Mouse (Mus musculus): ENCODE data around the gene Mrgprf.

The Mrgprf gene

DNA sequence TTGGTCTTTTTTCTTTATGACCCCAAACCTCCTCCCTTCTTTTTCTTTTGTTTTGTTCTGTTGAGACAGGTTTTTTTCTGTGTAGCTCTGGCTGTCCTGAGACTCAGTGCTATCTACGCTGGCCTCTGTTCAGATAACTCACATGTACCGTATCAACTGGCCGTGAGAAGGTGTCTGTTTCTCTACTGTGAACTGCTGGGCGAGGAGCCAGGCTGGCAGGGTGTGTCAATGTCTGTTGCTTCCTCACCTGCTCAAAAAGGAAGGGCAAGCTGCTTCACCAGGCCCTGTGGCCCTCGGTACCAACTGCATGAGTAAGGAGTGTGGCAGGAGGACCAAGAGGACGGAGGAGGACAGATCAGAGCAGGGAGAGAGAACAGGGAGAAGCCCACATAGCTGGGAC, 13.2 kb upstream of the Mrgprf start:
- Histone ChIP-seq H3K36me3 (ENCODE audit: control insufficient read depth, insufficient read depth, low read length, poor library complexity, severe bottlenecking) (no peaks in the 10 kb centered on the region), H3K27me3 (ENCODE audit: control insufficient read depth, insufficient read depth, low read length, poor library complexity, severe bottlenecking) (no peaks in the 10 kb centered on the region)
- no peak for DNase-seq (ENCODE audit: low read depth, low spot score)

GRCm38 (mm10) chr7:145289302-145289701, 11.3 kb upstream of the Mrgprf start:
- no peaks in the 10 kb centered on the region for H3K36me3 ChIP-seq (ENCODE audit: control insufficient read depth, insufficient read depth, low read length, poor library complexity, severe bottlenecking)
- H3K27me3 ChIP-seq (ENCODE audit: control insufficient read depth, insufficient read depth, low read length, poor library complexity, severe bottlenecking): no peaks in the 10 kb centered on the region
- no peak for DNase-seq (ENCODE audit: low read depth, low spot score)

DNA sequence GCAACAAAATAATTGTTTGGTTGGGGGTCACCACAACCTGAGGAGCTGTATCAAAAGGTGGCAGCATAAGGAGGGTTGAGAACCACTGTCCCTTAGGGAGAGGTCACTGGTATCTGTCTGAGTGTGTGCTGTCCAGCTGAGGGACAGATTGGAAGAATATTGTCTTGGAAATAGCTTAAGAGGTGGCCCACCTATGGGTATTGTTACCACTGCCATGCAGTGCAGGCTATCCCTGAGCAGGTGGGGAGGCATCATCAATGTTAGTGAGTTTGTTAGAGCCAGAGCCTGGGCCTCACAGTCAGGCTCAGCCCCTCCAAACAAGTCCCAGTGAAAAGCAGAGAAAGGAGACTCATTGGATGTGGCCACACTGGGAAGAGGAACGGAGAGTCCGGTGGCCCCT, 8.8 kb upstream of the Mrgprf start:
- no peaks in the 10 kb centered on the region for H3K27me3 ChIP-seq (ENCODE audit: control insufficient read depth, insufficient read depth, low read length, poor library complexity, severe bottlenecking)
- no peak for DNase-seq (ENCODE audit: low read depth, low spot score)
- H3K36me3 ChIP-seq (ENCODE audit: control insufficient read depth, insufficient read depth, low read length, poor library complexity, severe bottlenecking): no peaks in the 10 kb centered on the region

DNA sequence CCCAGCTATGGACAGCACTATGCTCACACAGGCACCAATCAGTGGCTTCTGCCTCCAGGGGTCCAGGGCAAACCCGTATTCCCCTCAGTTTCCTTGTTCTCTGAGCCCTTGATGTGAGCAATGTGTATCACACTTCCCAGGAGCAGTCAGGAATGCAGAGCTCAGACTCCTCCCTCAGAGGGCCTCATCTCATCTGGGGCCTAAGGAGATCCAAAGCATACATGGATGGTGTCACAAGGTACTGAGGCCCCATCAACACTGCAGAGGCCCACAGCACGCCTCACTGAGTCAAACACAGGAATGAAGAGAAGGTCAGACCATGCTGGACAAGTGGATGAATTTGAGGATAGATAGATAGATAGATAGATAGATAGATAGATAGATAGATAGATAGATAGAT, 7.9 kb upstream of the Mrgprf start:
- DNase-seq (ENCODE audit: low read depth, low spot score): no peak
- Histone ChIP-seq H3K36me3 (ENCODE audit: control insufficient read depth, insufficient read depth, low read length, poor library complexity, severe bottlenecking) (no peaks in the 10 kb centered on the region), H3K27me3 (ENCODE audit: control insufficient read depth, insufficient read depth, low read length, poor library complexity, severe bottlenecking) (no peaks in the 10 kb centered on the region)

DNA sequence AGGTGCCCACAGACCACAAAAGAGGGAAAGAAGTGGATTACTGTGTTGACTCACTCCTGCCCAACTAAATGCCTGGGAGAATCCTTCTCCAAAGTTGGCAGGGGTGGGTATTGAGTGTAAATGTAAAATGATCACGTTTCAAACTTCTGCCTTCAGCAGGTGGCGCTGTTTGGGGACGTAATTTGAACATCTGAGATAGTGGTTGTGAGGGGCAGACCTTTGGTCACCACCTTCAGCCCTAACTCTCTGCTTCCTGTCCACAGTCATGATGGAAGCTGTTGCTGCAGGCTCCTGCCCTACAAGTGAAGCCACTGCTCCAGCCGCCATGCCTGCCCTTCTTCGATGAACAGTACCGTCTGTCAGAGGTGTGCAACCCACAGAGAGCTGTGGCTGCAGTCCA, 6.8 kb upstream of the Mrgprf start:
- Histone ChIP-seq H3K27me3 (ENCODE audit: control insufficient read depth, insufficient read depth, low read length, poor library complexity, severe bottlenecking) (no peaks in the 10 kb centered on the region), H3K36me3 (ENCODE audit: control insufficient read depth, insufficient read depth, low read length, poor library complexity, severe bottlenecking) (no peaks in the 10 kb centered on the region)
- DNase-seq (ENCODE audit: low read depth, low spot score): no peak

DNA sequence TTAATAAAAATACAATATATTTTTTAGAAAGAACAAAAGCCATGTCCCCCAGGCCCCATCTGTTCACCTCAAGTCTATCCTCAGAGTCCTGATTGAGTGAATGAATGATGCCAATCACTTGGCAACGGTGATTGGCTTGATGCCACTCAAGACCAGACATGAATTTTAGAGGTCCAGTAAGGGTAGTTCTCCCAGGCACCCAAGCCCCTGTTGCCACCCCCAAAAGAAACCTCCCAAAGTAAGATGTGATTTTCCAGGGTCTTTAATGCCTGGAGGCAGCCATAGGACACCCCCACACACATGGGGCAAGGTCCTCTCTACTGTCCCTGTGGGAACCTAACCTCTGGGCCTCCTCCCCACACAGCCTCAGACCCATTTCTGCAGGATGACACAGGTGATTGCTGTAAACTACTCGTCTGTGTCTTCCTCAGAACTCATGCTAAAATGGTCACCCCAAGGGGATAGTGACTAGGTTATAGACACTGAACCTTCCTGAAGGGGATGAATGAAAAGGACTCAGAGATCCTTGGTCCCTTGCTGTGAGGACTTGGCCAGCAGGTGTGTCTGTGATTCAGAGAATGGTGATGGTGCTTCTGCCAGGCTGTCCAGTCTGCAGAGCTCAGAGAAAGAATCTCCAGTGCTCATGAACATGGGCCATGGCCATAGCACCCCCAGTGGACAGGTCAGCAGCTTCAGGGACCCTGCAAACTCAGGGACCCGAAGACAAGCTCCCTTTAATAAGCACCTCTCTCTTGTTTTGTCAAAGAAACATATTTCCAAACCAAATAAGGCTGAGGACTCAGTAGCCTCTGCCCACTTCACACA, 1.8 kb upstream of the Mrgprf start:
- Histone ChIP-seq H3K27me3 (ENCODE audit: control insufficient read depth, insufficient read depth, low read length, poor library complexity, severe bottlenecking) (no peaks in the 10 kb centered on the region), H3K36me3 (ENCODE audit: control insufficient read depth, insufficient read depth, low read length, poor library complexity, severe bottlenecking) (no peaks in the 10 kb centered on the region)
- no peak for DNase-seq (ENCODE audit: low read depth, low spot score)

GRCm38 (mm10) chr7:145299562-145300320, 887 bp upstream of the Mrgprf start:
- H3K36me3 ChIP-seq (ENCODE audit: control insufficient read depth, insufficient read depth, low read length, poor library complexity, severe bottlenecking): no peaks in the 10 kb centered on the region
- no peaks in the 10 kb centered on the region for H3K27me3 ChIP-seq (ENCODE audit: control insufficient read depth, insufficient read depth, low read length, poor library complexity, severe bottlenecking)
- no peak for DNase-seq (ENCODE audit: low read depth, low spot score)

GRCm38 (mm10) chr7:145301008-145301340, 346 bp downstream of the Mrgprf start:
- no peak for DNase-seq (ENCODE audit: low read depth, low spot score)
- Histone ChIP-seq H3K36me3 (ENCODE audit: control insufficient read depth, insufficient read depth, low read length, poor library complexity, severe bottlenecking) (no peaks in the 10 kb centered on the region), H3K27me3 (ENCODE audit: control insufficient read depth, insufficient read depth, low read length, poor library complexity, severe bottlenecking) (no peaks in the 10 kb centered on the region)

DNA sequence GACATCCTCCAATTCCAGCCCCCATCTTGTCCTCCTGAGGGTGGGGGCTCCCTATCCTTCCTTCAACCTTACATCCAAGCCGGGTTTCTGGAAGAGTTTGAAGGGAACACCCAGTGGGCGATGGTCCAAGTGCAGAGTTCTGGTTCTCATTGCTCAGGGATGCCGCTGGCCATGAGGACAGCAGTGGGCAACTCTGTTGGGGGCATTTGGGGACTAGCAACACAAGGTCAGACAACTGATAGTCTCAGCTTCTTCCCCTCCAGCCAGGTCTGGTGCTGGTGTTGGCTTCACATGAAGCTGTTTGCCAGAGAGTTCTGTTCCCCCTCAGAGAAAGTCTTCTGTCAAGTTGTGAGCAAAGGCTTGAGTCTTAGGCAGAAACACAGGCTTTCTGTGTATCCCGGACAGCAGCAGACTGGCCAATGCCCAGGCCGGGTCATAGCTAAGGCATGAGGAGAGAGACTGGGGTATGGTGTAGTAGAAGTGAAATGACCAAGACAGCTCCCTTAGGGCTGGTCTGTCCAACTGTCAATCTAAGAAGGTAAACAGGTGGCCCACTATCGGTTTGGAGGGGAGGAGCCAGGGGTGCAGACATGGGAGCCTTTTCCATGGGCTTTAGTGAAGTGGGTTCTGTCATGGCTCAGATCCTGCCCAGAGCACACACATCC, 845 bp downstream of the Mrgprf start:
- Histone ChIP-seq H3K36me3 (ENCODE audit: control insufficient read depth, insufficient read depth, low read length, poor library complexity, severe bottlenecking) (no peaks in the 10 kb centered on the region), H3K27me3 (ENCODE audit: control insufficient read depth, insufficient read depth, low read length, poor library complexity, severe bottlenecking) (no peaks in the 10 kb centered on the region)
- no peak for DNase-seq (ENCODE audit: low read depth, low spot score)

DNA sequence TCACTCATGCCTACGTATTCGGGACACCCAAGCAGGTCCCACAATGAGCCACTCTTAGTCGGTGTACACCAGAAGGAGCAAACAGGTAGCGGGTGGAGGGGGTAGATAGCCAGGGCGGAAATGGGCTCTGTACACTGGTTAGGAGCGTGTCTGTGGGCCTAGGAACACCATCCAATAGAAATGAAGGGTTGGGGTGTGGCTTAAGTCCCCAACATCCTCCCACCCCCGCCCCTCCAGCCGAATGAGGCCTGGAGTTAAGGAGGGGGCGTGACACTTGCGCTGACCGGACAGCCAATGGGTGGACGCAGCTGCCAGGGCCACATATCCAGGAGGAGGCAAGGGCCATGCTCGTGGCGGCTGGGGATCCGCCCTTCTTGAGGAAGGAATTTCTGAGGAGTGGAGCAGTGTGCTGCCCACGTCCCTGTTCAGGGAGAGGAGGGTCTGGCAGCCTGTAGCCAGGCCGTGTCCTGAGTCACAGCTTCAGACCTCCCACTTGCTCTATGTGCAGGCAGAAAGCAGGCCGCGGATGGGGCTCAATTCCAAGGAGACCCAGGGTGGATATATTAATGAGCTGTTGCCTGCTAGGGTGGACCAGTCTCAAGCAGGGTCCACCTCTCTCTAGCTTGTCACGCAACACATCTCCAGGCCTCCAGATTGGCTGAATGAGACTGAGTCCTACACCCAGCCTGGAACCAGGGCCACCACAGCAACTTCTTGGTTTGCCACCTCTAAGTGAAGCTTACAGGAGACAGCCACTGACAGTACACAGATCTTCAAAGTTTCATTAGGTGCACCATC, 2.1 kb downstream of the Mrgprf start:
- H3K27me3 ChIP-seq (ENCODE audit: control insufficient read depth, insufficient read depth, low read length, poor library complexity, severe bottlenecking): no peaks in the 10 kb centered on the region
- DNase-seq (ENCODE audit: low read depth, low spot score): no peak
- no peaks in the 10 kb centered on the region for H3K36me3 ChIP-seq (ENCODE audit: control insufficient read depth, insufficient read depth, low read length, poor library complexity, severe bottlenecking)

GRCm38 (mm10) chr7:145304153-145304552, 3.5 kb downstream of the Mrgprf start:
- H3K27me3 ChIP-seq (ENCODE audit: control insufficient read depth, insufficient read depth, low read length, poor library complexity, severe bottlenecking): no peaks in the 10 kb centered on the region
- DNase-seq (ENCODE audit: low read depth, low spot score): no peak
- no peaks in the 10 kb centered on the region for H3K36me3 ChIP-seq (ENCODE audit: control insufficient read depth, insufficient read depth, low read length, poor library complexity, severe bottlenecking)

- Histone ChIP-seq H3K27me3 (ENCODE audit: control insufficient read depth, insufficient read depth, low read length, poor library complexity, severe bottlenecking) (no peaks in the 10 kb centered on the region), H3K36me3 (ENCODE audit: control insufficient read depth, insufficient read depth, low read length, poor library complexity, severe bottlenecking) (no peaks in the 10 kb centered on the region)
- no peak for DNase-seq (ENCODE audit: low read depth, low spot score)
Observed at GRCm38 (mm10) chr7:145307636-145308035, 7.0 kb downstream of the Mrgprf start.

DNA sequence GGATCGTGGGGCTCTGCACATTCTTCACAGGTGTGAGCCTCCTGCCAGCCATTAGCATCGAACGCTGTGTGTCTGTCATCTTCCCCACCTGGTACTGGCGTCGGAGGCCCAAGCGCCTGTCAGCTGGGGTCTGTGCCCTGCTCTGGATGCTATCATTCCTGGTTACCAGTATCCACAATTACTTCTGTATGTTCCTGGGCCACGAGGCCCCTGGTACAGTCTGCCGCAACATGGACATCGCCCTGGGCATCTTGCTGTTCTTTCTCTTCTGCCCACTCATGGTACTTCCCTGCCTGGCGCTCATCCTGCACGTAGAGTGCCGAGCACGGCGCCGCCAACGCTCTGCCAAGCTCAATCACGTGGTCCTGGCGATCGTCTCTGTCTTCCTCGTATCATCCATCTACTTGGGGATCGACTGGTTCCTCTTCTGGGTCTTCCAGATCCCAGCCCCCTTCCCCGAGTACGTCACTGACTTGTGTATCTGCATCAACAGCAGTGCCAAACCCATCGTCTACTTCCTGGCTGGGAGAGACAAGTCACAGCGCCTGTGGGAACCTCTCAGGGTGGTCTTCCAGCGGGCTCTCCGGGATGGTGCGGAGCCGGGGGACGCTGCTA, 7.5 kb downstream of the Mrgprf start:
- no peaks in the 10 kb centered on the region for H3K36me3 ChIP-seq (ENCODE audit: control insufficient read depth, insufficient read depth, low read length, poor library complexity, severe bottlenecking)
- H3K27me3 ChIP-seq (ENCODE audit: control insufficient read depth, insufficient read depth, low read length, poor library complexity, severe bottlenecking): no peaks in the 10 kb centered on the region
- no peak for DNase-seq (ENCODE audit: low read depth, low spot score)

DNA sequence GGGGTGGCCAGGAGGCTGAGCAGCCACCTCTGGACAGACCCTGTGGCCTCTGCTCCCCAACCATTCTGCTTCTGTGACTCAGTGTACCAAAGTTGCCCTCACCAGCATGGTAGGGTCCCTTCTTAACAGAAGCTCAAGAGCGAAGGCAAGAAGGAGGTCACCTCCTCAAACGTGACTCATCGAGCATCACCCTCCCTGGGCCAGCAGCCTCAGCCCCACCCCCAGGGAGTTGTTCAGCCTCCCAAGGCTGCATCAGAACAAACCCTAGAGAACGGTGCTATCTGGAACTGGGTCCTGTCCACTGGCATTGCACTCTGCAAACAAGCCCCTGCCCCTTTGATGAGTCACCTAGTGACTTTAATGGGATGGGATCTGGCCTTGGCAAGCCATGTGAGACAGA, 8.2 kb downstream of the Mrgprf start:
- H3K27me3 ChIP-seq (ENCODE audit: control insufficient read depth, insufficient read depth, low read length, poor library complexity, severe bottlenecking): no peaks in the 10 kb centered on the region
- no peaks in the 10 kb centered on the region for H3K36me3 ChIP-seq (ENCODE audit: control insufficient read depth, insufficient read depth, low read length, poor library complexity, severe bottlenecking)
- no peak for DNase-seq (ENCODE audit: low read depth, low spot score)
